Mouse (Mus musculus) stomach, postnatal 0 days (tissue): ENCODE results near the gene Adamtsl1.

Experiments
- CTCF ChIP-seq: IDR thresholded peaks from 2 replicates; pipeline ENCODE4 v1.5.1; 2016; ENCODE audit warnings: antibody characterized with exemption, low read depth, mild to moderate bottlenecking, moderate library complexity
- EP300 ChIP-seq: optimal IDR thresholded peaks from 2 replicates; pipeline ENCODE3; 2016; ENCODE audit warnings: antibody characterized with exemption

GRCm38 (mm10) chr4:85740478-85740877, 226.5 kb downstream of the Adamtsl1 start:
- no peak for TF ChIP-seq CTCF
- TF ChIP-seq EP300: no peak
